Comparison of ENCODE assay signal across 25 mouse cellular contexts in the genomic region with DNA sequence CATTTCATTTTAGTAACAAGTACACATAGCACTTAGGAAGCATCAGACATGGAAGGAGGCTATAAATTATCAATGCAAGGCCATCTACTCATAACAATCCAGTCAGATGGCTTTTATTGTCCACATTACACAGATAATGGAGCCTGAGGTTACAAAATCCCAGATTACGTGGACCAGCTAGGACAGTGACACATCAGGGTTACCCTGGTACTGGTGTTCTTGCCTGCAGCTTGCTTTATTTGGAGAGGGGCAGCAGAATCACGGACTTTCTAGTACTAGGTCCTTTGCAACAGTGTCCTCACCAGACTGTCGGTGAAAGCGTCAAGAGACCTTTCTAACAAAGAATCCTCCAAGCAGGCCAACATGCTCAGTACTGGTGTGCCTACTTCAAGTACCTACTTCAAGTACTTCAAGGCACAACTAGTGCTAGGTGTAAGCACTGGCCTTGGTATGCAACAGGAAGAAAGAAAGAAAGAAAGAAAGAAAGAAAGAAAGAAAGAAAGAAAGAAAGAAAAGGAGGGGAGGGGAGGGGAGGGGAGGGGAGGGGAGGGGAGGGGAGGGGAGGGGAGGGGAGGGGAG.
"Had no signal": no experiment of that assay in that cellular context is flagged by ENCODE, and none has a peak within 500 bp of the region (broad histone marks: within the 10 kb centered on the region; RNA-seq: fewer than 3 reads in every experiment).

No protein-coding gene starts in this region.

- DNase-seq: gastrocnemius, postnatal 14 days; gastrocnemius, postnatal 36 days; heart, adult 11 months; heart, adult 2 months; heart, postnatal 14 days; heart, postnatal 36 days; kidney, adult 11 months; kidney, adult 2 months; kidney, adult 9 months; kidney, postnatal 14 days; kidney, postnatal 36 days; layer of hippocampus, adult 9-11 months; layer of hippocampus, postnatal 36 days; left cerebral cortex, postnatal 4 days had no signal

- H3K36me3 ChIP-seq: heart, embryonic 13.5 days; heart, embryonic 15.5 days; hindbrain, embryonic 13.5 days; hindbrain, embryonic 15.5 days; kidney, embryonic 15.5 days; limb, embryonic 13.5 days; limb, embryonic 15.5 days had no signal

- H3K4me3 ChIP-seq: heart, adult 2 months; heart, embryonic 13.5 days; heart, embryonic 15.5 days; hindbrain, embryonic 13.5 days; hindbrain, embryonic 15.5 days; kidney, embryonic 15.5 days; limb, embryonic 13.5 days; limb, embryonic 15.5 days had no signal

- H3K4me1 ChIP-seq: heart, embryonic 13.5 days; heart, embryonic 15.5 days; hindbrain, embryonic 13.5 days; hindbrain, embryonic 15.5 days; kidney, embryonic 15.5 days; limb, embryonic 13.5 days; limb, embryonic 15.5 days had no signal

- ATAC-seq: hindbrain, postnatal 0 days; intestine, embryonic 16.5 days had no signal

- H3K27ac ChIP-seq: heart, adult 2 months; heart, embryonic 13.5 days; heart, embryonic 15.5 days; hindbrain, embryonic 13.5 days; hindbrain, embryonic 15.5 days; hindbrain, postnatal 0 days; kidney, embryonic 15.5 days; kidney, postnatal 0 days; limb, embryonic 13.5 days; limb, embryonic 15.5 days had no signal

- H3K4me2 ChIP-seq: heart, embryonic 11.5 days; heart, embryonic 13.5 days; heart, embryonic 15.5 days; hindbrain, embryonic 13.5 days; hindbrain, embryonic 15.5 days; kidney, embryonic 15.5 days; limb, embryonic 13.5 days; limb, embryonic 15.5 days had no signal

- H3K9ac ChIP-seq: heart, embryonic 13.5 days; heart, embryonic 15.5 days; hindbrain, embryonic 13.5 days; hindbrain, embryonic 15.5 days; kidney, embryonic 15.5 days; limb, embryonic 13.5 days; limb, embryonic 15.5 days had no signal

- H3K9me3 ChIP-seq: heart, embryonic 13.5 days; heart, embryonic 15.5 days; hindbrain, embryonic 13.5 days; hindbrain, embryonic 15.5 days; kidney, embryonic 15.5 days; limb, embryonic 13.5 days; limb, embryonic 15.5 days had no signal

- H3K27me3 ChIP-seq: heart, embryonic 13.5 days; heart, embryonic 15.5 days; hindbrain, embryonic 13.5 days; hindbrain, embryonic 15.5 days; kidney, embryonic 15.5 days; limb, embryonic 13.5 days; limb, embryonic 15.5 days had no signal
